Mouse (Mus musculus): ENCODE measurements at regions not wholly inside any gene's neighbourhood (a gene's known extent, or its start where the extent isn't known, plus 50 kb on each side); places are given as distances from the start of the nearest gene placed in this dataset.
A peak's percentile ranks its signal among the peaks of the same experiment; 100 is the strongest.

DNA sequence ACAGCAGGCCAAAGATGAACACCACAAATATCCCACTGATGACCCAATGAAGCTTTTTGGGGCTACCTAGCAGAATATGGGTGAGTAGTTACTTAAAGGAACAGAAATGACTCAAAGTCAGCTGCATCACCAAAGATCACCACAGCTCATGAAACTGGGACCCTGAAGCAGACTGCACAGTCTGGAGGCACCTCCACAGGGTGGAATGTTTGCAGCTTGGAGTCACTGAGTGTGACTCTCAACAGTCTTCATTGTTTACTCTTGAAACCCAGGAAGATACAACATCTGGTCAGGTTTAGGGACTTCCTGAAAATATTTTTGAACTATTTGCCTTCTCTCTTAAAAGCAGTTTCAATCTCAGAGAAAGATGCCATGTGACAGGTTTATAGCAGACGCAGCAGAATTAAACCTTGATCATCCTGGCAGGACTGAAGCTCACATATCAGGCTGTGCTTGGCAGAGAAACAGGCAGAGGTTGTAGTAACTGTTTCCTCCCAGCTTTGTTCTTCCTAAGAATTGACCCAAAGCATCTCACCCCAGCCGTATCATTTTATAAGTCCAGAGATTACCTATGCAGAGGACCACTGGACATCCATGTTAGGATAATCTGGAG lies 944.1 kb upstream of the Adgrl4 start:
- DNase-seq = no peak

GRCm38 (mm10) chr3:150530966-150531365 lies 906.7 kb upstream of the Adgrl4 start:
- no peak for DNase-seq

- no peak for DNase-seq
Observed at GRCm38 (mm10) chr3:150543118-150543517, 894.6 kb upstream of the Adgrl4 start.

GRCm38 (mm10) chr3:150588474-150588873 lies 849.2 kb upstream of the Adgrl4 start:
- no peak for DNase-seq

GRCm38 (mm10) chr3:150590978-150591377 lies 846.7 kb upstream of the Adgrl4 start:
- DNase-seq = no peak

GRCm38 (mm10) chr3:150603400-150604095 lies 834.1 kb upstream of the Adgrl4 start:
- DNase-seq = no peak

DNA sequence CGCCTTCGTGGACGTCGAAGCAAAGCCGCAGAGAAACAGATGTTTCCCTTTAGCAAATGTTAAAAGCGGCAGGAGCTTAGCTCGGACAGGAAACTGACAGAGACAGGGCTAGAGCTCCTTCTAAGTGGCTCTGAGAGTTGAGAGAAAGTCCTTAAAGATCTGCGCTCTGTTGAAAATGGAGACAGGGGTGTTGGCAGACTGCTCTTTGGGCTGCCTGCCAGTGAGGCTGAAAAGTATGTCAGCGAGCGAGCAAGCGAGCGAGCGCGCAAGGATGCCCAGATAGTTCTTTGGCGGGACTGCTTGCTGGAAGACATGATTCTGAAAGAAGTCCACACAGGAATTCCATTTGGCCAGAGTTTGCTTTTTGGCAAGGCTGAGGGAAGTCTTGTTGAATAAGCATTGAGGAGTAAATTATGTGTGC lies 827.0 kb upstream of the Adgrl4 start:
- DNase-seq = peak; percentile 46 to 50

DNA sequence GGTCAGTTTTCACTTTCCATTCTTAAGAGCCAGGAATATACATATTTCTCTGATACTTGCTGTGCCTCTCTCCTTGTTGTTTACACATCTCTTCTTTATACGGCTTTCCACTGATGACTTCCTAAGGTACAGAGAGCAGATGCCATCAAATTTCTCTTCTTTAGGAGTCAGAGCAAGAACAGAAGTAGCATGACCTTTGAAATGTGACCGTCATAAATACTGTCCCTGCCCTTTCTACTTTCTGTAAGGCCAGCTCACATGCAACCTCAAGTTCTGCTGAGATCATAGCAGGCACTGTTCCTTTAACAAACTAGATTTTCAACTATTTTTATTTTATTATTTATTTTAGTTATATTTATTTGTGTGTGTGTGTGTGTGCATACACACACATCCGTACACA lies 800.1 kb upstream of the Adgrl4 start:
- no peak for DNase-seq

- no peak for DNase-seq
Observed at GRCm38 (mm10) chr3:150640004-150640676, 797.5 kb upstream of the Adgrl4 start.

DNA sequence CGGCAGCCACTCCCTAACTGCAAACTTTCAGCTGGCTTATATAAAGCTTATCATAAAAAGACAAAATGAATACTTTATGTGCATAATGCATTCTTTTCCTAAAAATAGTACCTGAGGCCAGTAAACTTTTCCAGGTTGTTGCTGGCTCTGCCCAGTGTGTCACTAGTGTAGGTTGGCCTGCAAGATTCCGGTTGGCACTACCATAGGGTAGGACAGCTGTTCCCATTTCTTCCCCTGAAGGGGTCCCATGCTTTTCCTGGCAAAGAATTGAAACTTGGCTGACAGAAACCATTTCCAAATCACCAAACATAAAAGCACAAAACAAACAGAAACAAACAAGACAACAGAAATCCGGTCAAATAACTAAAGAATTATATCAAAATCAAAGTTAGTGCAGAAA lies 789.6 kb upstream of the Adgrl4 start:
- DNase-seq = no peak

DNA sequence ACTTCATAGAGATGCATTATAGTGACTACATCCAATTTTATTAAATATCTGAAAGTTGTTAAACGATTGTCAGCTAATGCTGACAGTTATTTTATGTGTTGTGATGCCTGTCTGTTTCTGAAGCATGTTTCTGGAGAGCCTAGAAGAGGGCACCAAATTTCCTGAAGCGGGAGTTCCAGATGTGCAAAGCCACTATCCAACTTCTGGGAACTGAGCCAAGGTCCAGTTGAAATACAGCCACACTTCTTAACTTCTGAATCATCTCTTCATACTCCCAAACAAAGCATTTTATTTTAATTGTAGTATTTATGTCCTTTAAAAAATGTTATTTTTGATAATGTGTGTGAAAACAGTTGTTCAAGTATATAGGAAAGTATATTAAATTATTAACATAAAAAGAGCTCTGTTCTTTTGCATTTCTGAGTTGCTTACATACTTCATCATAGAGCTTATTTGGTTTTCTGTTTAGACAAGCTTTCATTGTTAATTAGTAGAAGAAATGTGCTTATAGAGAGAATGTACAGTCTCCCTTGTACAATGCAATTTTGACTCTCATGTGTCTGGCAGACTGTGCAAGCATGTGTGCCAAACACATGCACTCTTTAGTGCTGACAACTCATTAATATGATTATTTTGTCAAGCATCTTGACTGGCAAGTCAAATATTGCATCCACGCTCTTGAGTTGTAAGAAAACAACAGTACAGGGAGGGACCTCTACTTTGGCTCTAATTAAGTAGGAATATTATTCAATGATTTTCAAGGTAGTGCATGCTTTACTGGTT lies 787.7 kb upstream of the Adgrl4 start:
- DNase-seq = no peak

DNA sequence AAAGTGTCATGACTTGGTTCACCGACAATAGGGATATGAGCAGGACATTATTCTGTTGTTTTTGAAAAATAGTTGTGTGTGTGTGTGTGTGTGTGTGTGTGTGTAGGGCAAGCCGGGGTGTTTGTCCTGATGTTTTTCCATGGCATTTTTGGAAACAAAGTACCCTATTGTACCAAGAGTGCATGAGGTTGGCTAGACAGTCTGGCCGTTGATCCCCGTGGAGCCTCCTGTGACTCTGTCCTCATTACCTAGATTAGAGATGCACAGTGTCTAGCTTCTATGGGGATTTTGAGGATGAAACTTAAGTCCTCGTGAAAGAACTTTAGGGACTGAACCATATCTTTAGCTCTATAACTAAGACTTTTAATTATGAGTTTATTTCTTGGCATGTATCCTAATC lies 741.9 kb upstream of the Adgrl4 start:
- DNase-seq = no peak

GRCm38 (mm10) chr3:150699990-150700389 lies 737.7 kb upstream of the Adgrl4 start:
- no peak for DNase-seq

All from cerebellum, postnatal 36 days (tissue).